ENCODE assay signal across 10 mouse cellular contexts in the genomic region with DNA sequence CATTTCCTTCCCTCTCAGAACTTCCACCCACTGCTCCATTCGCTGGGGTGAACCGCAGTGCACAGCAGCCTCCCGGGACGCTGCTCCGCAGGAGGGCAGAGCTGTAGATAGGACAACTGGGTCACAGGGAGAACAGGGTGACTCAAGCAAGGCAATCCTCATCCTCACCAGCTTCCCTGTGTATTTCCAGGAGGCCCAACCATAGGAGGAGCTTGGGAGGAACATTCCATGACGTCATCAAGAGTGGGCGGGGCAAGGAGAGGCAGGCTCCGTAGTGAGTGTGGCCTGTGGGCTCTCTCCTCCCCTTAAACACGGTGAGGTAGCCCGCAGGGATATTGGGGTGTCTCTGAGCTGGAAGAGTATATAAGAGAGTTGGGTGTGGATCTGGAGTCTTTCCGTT. TPM values are rescaled to one million over a fixed set of nuclear protein-coding genes. Genes with fewer than 3 reads are reported as not detected.
DNase-seq lines count a peak whose midpoint lies in the region; ATAC-seq lines count a peak whose summit lies in the region.
"Had no signal": no experiment of that assay in that cellular context is flagged by ENCODE, and none has a peak within 500 bp of the region (broad histone marks: within the 10 kb centered on the region; RNA-seq: fewer than 3 reads in every experiment).

No protein-coding gene starts in this region.

- ATAC-seq in liver, embryonic 13.5 days (ENCODE audit: low read depth), result no peak
- no peak for ATAC-seq in liver, embryonic 11.5 days (replicated peaks; ENCODE audit: low FRiP score)
- ATAC-seq in embryonic facial prominence, embryonic 12.5 days (ENCODE audit: insufficient number of reproducible peaks, insufficient read depth, low FRiP score, low TSS enrichment), result no peak
- ATAC-seq in hindbrain, embryonic 13.5 days (ENCODE audit: low FRiP score), result no peak
- ATAC-seq in inflammation-experienced regulatory T-cells, adult 6 months, result no peak

- no peak overlapping the region for H3K4me2 ChIP-seq in liver, embryonic 13.5 days
- H3K4me2 ChIP-seq in liver, embryonic 11.5 days, result no peak overlapping the region
- 0 out of 2 replicates have a peak overlapping the region, but pooled peaks have one; percentile 7 for H3K4me2 ChIP-seq in embryonic facial prominence, embryonic 12.5 days (replicated peaks)
- H3K4me2 ChIP-seq in hindbrain, embryonic 13.5 days, result no peak overlapping the region
- H3K4me2 ChIP-seq: stomach, embryonic 15.5 days had no signal

- no peak overlapping the region for H3K4me3 ChIP-seq in liver, embryonic 13.5 days (replicated peaks)
- no peak overlapping the region for H3K4me3 ChIP-seq in liver, embryonic 11.5 days (ENCODE audit: low read depth, low read length)
- H3K4me3 ChIP-seq in embryonic facial prominence, embryonic 12.5 days, result no peak overlapping the region
- no peak overlapping the region for H3K4me3 ChIP-seq in hindbrain, embryonic 13.5 days
- H3K4me3 ChIP-seq: stomach, embryonic 15.5 days had no signal

- H3K27me3 ChIP-seq in liver, embryonic 13.5 days, result no peaks in the 10 kb centered on the region
- H3K27me3 ChIP-seq in liver, embryonic 11.5 days (replicated peaks; ENCODE audit: control insufficient read depth, insufficient read depth, low read length), result no peaks in the 10 kb centered on the region
- no peaks in the 10 kb centered on the region for H3K27me3 ChIP-seq in embryonic facial prominence, embryonic 12.5 days
- H3K27me3 ChIP-seq in hindbrain, embryonic 13.5 days, result no peaks in the 10 kb centered on the region
- H3K27me3 ChIP-seq: stomach, embryonic 15.5 days had no signal

- intact Hi-C loops in left cerebral cortex, postnatal 4 days (cut with DNase I), result no loop called here

- H3K9me3 ChIP-seq in liver, embryonic 13.5 days (replicated peaks), result no peaks in the 10 kb centered on the region
- H3K9me3 ChIP-seq in liver, embryonic 11.5 days (ENCODE audit: control insufficient read depth, low read length), result no peaks in the 10 kb centered on the region
- H3K9me3 ChIP-seq in embryonic facial prominence, embryonic 12.5 days, result no peaks in the 10 kb centered on the region
- H3K9me3 ChIP-seq in hindbrain, embryonic 13.5 days, result no peaks in the 10 kb centered on the region
- H3K9me3 ChIP-seq: stomach, embryonic 15.5 days had no signal

- no peak overlapping the region for H3K27ac ChIP-seq in liver, embryonic 13.5 days
- no peak overlapping the region for H3K27ac ChIP-seq in liver, embryonic 11.5 days (ENCODE audit: low read depth, low read length)
- H3K27ac ChIP-seq in embryonic facial prominence, embryonic 12.5 days, result no peak overlapping the region
- peak overlapping the region; percentile 75 for H3K27ac ChIP-seq in hindbrain, embryonic 13.5 days
- H3K27ac ChIP-seq: stomach, embryonic 15.5 days had no signal

- no peaks in the 10 kb centered on the region for H3K36me3 ChIP-seq in liver, embryonic 13.5 days
- H3K36me3 ChIP-seq in liver, embryonic 11.5 days (ENCODE audit: control insufficient read depth, insufficient read depth, low read length), result no peaks in the 10 kb centered on the region
- no peaks in the 10 kb centered on the region for H3K36me3 ChIP-seq in embryonic facial prominence, embryonic 12.5 days
- H3K36me3 ChIP-seq in hindbrain, embryonic 13.5 days, result no peaks in the 10 kb centered on the region
- H3K36me3 ChIP-seq: stomach, embryonic 15.5 days had no signal

- H3K9ac ChIP-seq in liver, embryonic 13.5 days, result no peak overlapping the region
- H3K9ac ChIP-seq in liver, embryonic 11.5 days (ENCODE audit: low read depth, low read length), result no peak overlapping the region
- H3K9ac ChIP-seq in embryonic facial prominence, embryonic 12.5 days, result no peak overlapping the region
- 0 out of 2 replicates have a peak overlapping the region, but pooled peaks have one; percentile 29 for H3K9ac ChIP-seq in hindbrain, embryonic 13.5 days
- H3K9ac ChIP-seq: stomach, embryonic 15.5 days had no signal

- H3K4me1 ChIP-seq in liver, embryonic 13.5 days (replicated peaks), result peaks cover 9% of the 10 kb centered on the region
- no peaks in the 10 kb centered on the region for H3K4me1 ChIP-seq in liver, embryonic 11.5 days (replicated peaks; ENCODE audit: control insufficient read depth, insufficient read depth, low read length)
- H3K4me1 ChIP-seq in embryonic facial prominence, embryonic 12.5 days, result 0 out of 2 replicates have a peak, but pooled peaks cover 5% of the 10 kb centered on the region
- H3K4me1 ChIP-seq in hindbrain, embryonic 13.5 days (replicated peaks), result peaks cover 38% of the 10 kb centered on the region

- peak; percentile 6 for DNase-seq in liver, embryonic 13.5 days
- no peak for DNase-seq in liver, embryonic 11.5 days (ENCODE audit: low spot score)
- peak; percentile 48 for DNase-seq in left cerebral cortex, postnatal 4 days
- peak; percentile 27 for DNase-seq in retina, postnatal 7 days (ENCODE audit: low read depth, low spot score)
- DNase-seq in spleen, postnatal 4 days (ENCODE audit: low spot score in 2 of 2), result no peak

- 34% methylated on average over 11 of the region's 11 CpGs for WGBS in liver, embryonic 13.5 days (ENCODE audit: insufficient replicate concordance)
- 36% methylated on average over 11 of the region's 11 CpGs for WGBS in liver, embryonic 11.5 days
- 28% methylated on average over 11 of the region's 11 CpGs for WGBS in embryonic facial prominence, embryonic 12.5 days
- WGBS in hindbrain, embryonic 13.5 days, result 29% methylated on average over 11 of the region's 11 CpGs

RNA-seq across cellular contexts. Expression of a gene that starts 44.3 kb away (rescaled TPM):
- polyA plus RNA-seq in liver, embryonic 13.5 days (2015; fragmentation: Nextera tagmentation; extraction: Ambion mirVana), result not detected in 2 replicates
- polyA plus RNA-seq in liver, embryonic 11.5 days (2014; fragmentation: Nextera tagmentation; extraction: Ambion mirVana), result not detected in 2 replicates
- not detected in 2 replicates for polyA plus RNA-seq in embryonic facial prominence, embryonic 12.5 days (2016; fragmentation: Nextera tagmentation; extraction: Ambion mirVana)
- 0.78 and 1.2 TPM in 2 replicates for polyA plus RNA-seq in hindbrain, embryonic 13.5 days (2015; fragmentation: Nextera tagmentation; extraction: Ambion mirVana)
- total RNA-seq in left cerebral cortex, postnatal 4 days (2021), result not detected
- polyA plus RNA-seq in inflammation-experienced regulatory T-cells, adult 6 months (2017; shearing (Covaris generic)), result not detected
- total RNA-seq: left cerebral cortex, postnatal 10 days had no signal

Comparison
In these comparisons a context has a peak if more than half of its experiments do, and no peak if none do; other contexts are left out.
1. DNase-seq: peak in liver, embryonic 13.5 days (single experiment), left cerebral cortex, postnatal 4 days (single experiment) and retina, postnatal 7 days (single experiment); none in liver, embryonic 11.5 days (single experiment) and spleen, postnatal 4 days (0 of 2).